In genomic region chr11:60787595-60787994, GRCm38 (mm10) we compare ENCODE assay signal across 15 mouse cellular contexts. TPM values are rescaled to one million over a fixed set of nuclear protein-coding genes. Genes with fewer than 3 reads are reported as not detected.
DNase-seq lines count a peak whose midpoint lies in the region; ATAC-seq and TF ChIP-seq lines count a peak whose summit lies in the region.
"Had no signal": no experiment of that assay in that cellular context is flagged by ENCODE, and none has a peak within 500 bp of the region (broad histone marks: within the 10 kb centered on the region; RNA-seq: fewer than 3 reads in every experiment).

No protein-coding gene starts in this region.

- H3K4me2 ChIP-seq in embryonic facial prominence, embryonic 13.5 days: no peak overlapping the region
- no peak overlapping the region for H3K4me2 ChIP-seq in lung, postnatal 0 days (replicated peaks; ENCODE audit: low read depth, low read length)
- H3K4me2 ChIP-seq: lung, embryonic 15.5 days; neural tube, embryonic 12.5 days; stomach, embryonic 15.5 days had no signal

- TF ChIP-seq CTCF in lung, postnatal 0 days (IDR thresholded peaks at IDR 0.05): no peak
- no peak for TF ChIP-seq CTCF in lung, adult 2 months (IDR thresholded peaks at IDR 0.05; ENCODE audit: insufficient read depth, low read length)

- no peak for ATAC-seq in embryonic facial prominence, embryonic 13.5 days (ENCODE audit: insufficient number of reproducible peaks, insufficient read depth, low FRiP score, low TSS enrichment, low read depth)
- ATAC-seq in lung, postnatal 0 days: peak; percentile 32; the same call in 1 of the 2 replicates

- 0 out of 2 replicates have a peak overlapping the region, but pooled peaks have one; percentile 40 for H3K9ac ChIP-seq in embryonic facial prominence, embryonic 13.5 days
- H3K9ac ChIP-seq in lung, postnatal 0 days (replicated peaks; ENCODE audit: low read depth): no peak overlapping the region
- H3K9ac ChIP-seq: lung, embryonic 15.5 days; neural tube, embryonic 12.5 days; stomach, embryonic 15.5 days had no signal

- no peak for TF ChIP-seq EP300 in lung, postnatal 0 days (IDR thresholded peaks at IDR 0.05)

- H3K27me3 ChIP-seq in embryonic facial prominence, embryonic 13.5 days: no peaks in the 10 kb centered on the region
- H3K27me3 ChIP-seq in embryonic facial prominence, embryonic 10.5 days (replicated peaks; ENCODE audit: low read depth, poor library complexity, severe bottlenecking): no peaks in the 10 kb centered on the region
- H3K27me3 ChIP-seq in lung, postnatal 0 days (replicated peaks; ENCODE audit: insufficient read depth, low read length): no peaks in the 10 kb centered on the region
- H3K27me3 ChIP-seq: lung, embryonic 15.5 days; neural tube, embryonic 12.5 days; stomach, embryonic 15.5 days had no signal

- DNase-seq in embryonic facial prominence, embryonic 10.5 days (ENCODE audit: low spot score): no peak
- DNase-seq in lung, postnatal 0 days (ENCODE audit: low spot score): no peak
- no peak for DNase-seq in lung, adult 2 months
- DNase-seq in heart, adult 9 months (ENCODE audit: low spot score in 2 of 2): peak; percentile 63 to 68
- peak; percentile 23 for DNase-seq in retina, postnatal 1 day
- no peak for DNase-seq in left cerebral cortex, adult 8-10 months (ENCODE audit: low spot score in 2 of 2)
- no peak for DNase-seq in kidney, postnatal 4 days
- DNase-seq: cerebellum, postnatal 14 days; kidney, postnatal 25 days; midbrain, embryonic 14.5 days; thymus, postnatal 25 days had no signal

- no peak overlapping the region for H3K4me3 ChIP-seq in embryonic facial prominence, embryonic 13.5 days
- H3K4me3 ChIP-seq in embryonic facial prominence, embryonic 10.5 days: no peak overlapping the region
- H3K4me3 ChIP-seq in lung, postnatal 0 days (ENCODE audit: low read depth, low read length): no peak overlapping the region
- no peak overlapping the region for H3K4me3 ChIP-seq in lung, adult 2 months (replicated peaks; ENCODE audit: extremely low read depth, low read depth, low read length)
- H3K4me3 ChIP-seq: lung, embryonic 15.5 days; neural tube, embryonic 12.5 days; stomach, embryonic 15.5 days had no signal

- no peaks in the 10 kb centered on the region; the same call in 1 of the 2 replicates for H3K4me1 ChIP-seq in embryonic facial prominence, embryonic 13.5 days
- H3K4me1 ChIP-seq in embryonic facial prominence, embryonic 10.5 days: no peaks in the 10 kb centered on the region
- peaks cover 2% of the 10 kb centered on the region; the same call in 1 of the 2 replicates for H3K4me1 ChIP-seq in lung, postnatal 0 days (ENCODE audit: insufficient read depth, low read depth, low read length)
- H3K4me1 ChIP-seq in lung, adult 2 months (ENCODE audit: control insufficient read depth, insufficient read depth, low read length): no peaks in the 10 kb centered on the region
- H3K4me1 ChIP-seq: lung, embryonic 15.5 days had no signal

- WGBS in embryonic facial prominence, embryonic 13.5 days: 65% methylated on average over 1 of the region's 1 CpGs
- 80% methylated on average over 1 of the region's 1 CpGs for WGBS in embryonic facial prominence, embryonic 10.5 days
- WGBS in lung, postnatal 0 days: 76% methylated on average over 1 of the region's 1 CpGs
- WGBS in lung, adult 2 months: 61% methylated on average over 1 of the region's 1 CpGs

- H3K36me3 ChIP-seq in embryonic facial prominence, embryonic 13.5 days: peaks cover 90% of the 10 kb centered on the region
- H3K36me3 ChIP-seq in embryonic facial prominence, embryonic 10.5 days (replicated peaks): peaks cover 99% of the 10 kb centered on the region
- H3K36me3 ChIP-seq in lung, postnatal 0 days (ENCODE audit: insufficient read depth, low read length): peaks cover 36% of the 10 kb centered on the region

- no peak for TF ChIP-seq POLR2A in lung, adult 2 months (IDR thresholded peaks at IDR 0.05; ENCODE audit: borderline replicate concordance, extremely low read depth, low read depth, low read length)

- no peak overlapping the region for H3K27ac ChIP-seq in embryonic facial prominence, embryonic 13.5 days
- H3K27ac ChIP-seq in embryonic facial prominence, embryonic 10.5 days (replicated peaks): no peak overlapping the region
- H3K27ac ChIP-seq in lung, postnatal 0 days (ENCODE audit: low read length): no peak overlapping the region
- H3K27ac ChIP-seq: lung, embryonic 15.5 days; neural tube, embryonic 12.5 days; stomach, embryonic 15.5 days had no signal

- H3K9me3 ChIP-seq in embryonic facial prominence, embryonic 13.5 days: no peaks in the 10 kb centered on the region
- no peaks in the 10 kb centered on the region for H3K9me3 ChIP-seq in embryonic facial prominence, embryonic 10.5 days
- no peaks in the 10 kb centered on the region for H3K9me3 ChIP-seq in lung, postnatal 0 days (ENCODE audit: low read length)
- H3K9me3 ChIP-seq: lung, embryonic 15.5 days; neural tube, embryonic 12.5 days; stomach, embryonic 15.5 days had no signal

RNA-seq across cellular contexts. Expression of gene Smcr8, which starts 10.3 kb away (rescaled TPM):
- 6.2 and 6.4 TPM in 2 replicates for polyA plus RNA-seq in embryonic facial prominence, embryonic 13.5 days (2015; fragmentation: Nextera tagmentation; extraction: Ambion mirVana)
- polyA plus RNA-seq in embryonic facial prominence, embryonic 10.5 days (2016; fragmentation: Nextera tagmentation; extraction: Ambion mirVana): 8.8 and 9.0 TPM in 2 replicates
- 2.5 and 3.0 TPM in 2 replicates for polyA plus RNA-seq in lung, postnatal 0 days (2015; fragmentation: Nextera tagmentation; extraction: Ambion mirVana)
- polyA plus RNA-seq in lung, adult 2 months (2012; rRNA removed): 9.4 and 11.5 TPM in 2 replicates
- total RNA-seq in left cerebral cortex, adult 8-10 months (2022): 10 to 100 TPM; 31.7 to 35.9 (median 32.7) TPM

RNA-seq across cellular contexts. Expression of gene Top3a, which starts 10.4 kb away (rescaled TPM):
- polyA plus RNA-seq in embryonic facial prominence, embryonic 13.5 days (2015; fragmentation: Nextera tagmentation; extraction: Ambion mirVana): 19.9 and 23.0 TPM in 2 replicates
- polyA plus RNA-seq in embryonic facial prominence, embryonic 10.5 days (2016; fragmentation: Nextera tagmentation; extraction: Ambion mirVana): 27.3 and 28.1 TPM in 2 replicates
- polyA plus RNA-seq in lung, postnatal 0 days (2015; fragmentation: Nextera tagmentation; extraction: Ambion mirVana): 6.1 and 6.7 TPM in 2 replicates
- 6.1 and 6.9 TPM in 2 replicates for polyA plus RNA-seq in lung, adult 2 months (2012; rRNA removed)
- total RNA-seq in left cerebral cortex, adult 8-10 months (2022): 1 to 10 TPM; 5.4 to 7.2 (median 6.6) TPM

RNA-seq across cellular contexts. Expression of gene Shmt1, which starts 23.9 kb away (rescaled TPM):
- polyA plus RNA-seq in embryonic facial prominence, embryonic 13.5 days (2015; fragmentation: Nextera tagmentation; extraction: Ambion mirVana): 50.1 and 55.5 TPM in 2 replicates
- polyA plus RNA-seq in embryonic facial prominence, embryonic 10.5 days (2016; fragmentation: Nextera tagmentation; extraction: Ambion mirVana): 98.3 and 109 TPM in 2 replicates
- polyA plus RNA-seq in lung, postnatal 0 days (2015; fragmentation: Nextera tagmentation; extraction: Ambion mirVana): 14.4 and 18.4 TPM in 2 replicates
- polyA plus RNA-seq in lung, adult 2 months (2012; rRNA removed): 8.1 and 10.6 TPM in 2 replicates
- total RNA-seq in left cerebral cortex, adult 8-10 months (2022): 1 to 10 TPM; 4.0 to 7.1 (median 5.6) TPM

RNA-seq across cellular contexts. Expression of gene Dhrs7b, which starts 42.8 kb away (rescaled TPM):
- polyA plus RNA-seq in embryonic facial prominence, embryonic 13.5 days (2015; fragmentation: Nextera tagmentation; extraction: Ambion mirVana): 37.2 and 39.5 TPM in 2 replicates
- 30.0 and 30.5 TPM in 2 replicates for polyA plus RNA-seq in embryonic facial prominence, embryonic 10.5 days (2016; fragmentation: Nextera tagmentation; extraction: Ambion mirVana)
- 24.2 and 28.7 TPM in 2 replicates for polyA plus RNA-seq in lung, postnatal 0 days (2015; fragmentation: Nextera tagmentation; extraction: Ambion mirVana)
- 10.8 and 14.3 TPM in 2 replicates for polyA plus RNA-seq in lung, adult 2 months (2012; rRNA removed)
- 10 to 100 TPM; 27.6 to 30.0 (median 29.5) TPM for total RNA-seq in left cerebral cortex, adult 8-10 months (2022)

RNA-seq across cellular contexts. Expression of gene Mief2, which starts 59.4 kb away (rescaled TPM):
- 15.6 and 17.8 TPM in 2 replicates for polyA plus RNA-seq in embryonic facial prominence, embryonic 13.5 days (2015; fragmentation: Nextera tagmentation; extraction: Ambion mirVana)
- 14.4 and 15.6 TPM in 2 replicates for polyA plus RNA-seq in embryonic facial prominence, embryonic 10.5 days (2016; fragmentation: Nextera tagmentation; extraction: Ambion mirVana)
- polyA plus RNA-seq in lung, postnatal 0 days (2015; fragmentation: Nextera tagmentation; extraction: Ambion mirVana): 14.5 and 15.2 TPM in 2 replicates
- polyA plus RNA-seq in lung, adult 2 months (2012; rRNA removed): 22.3 and 25.4 TPM in 2 replicates
- total RNA-seq in left cerebral cortex, adult 8-10 months (2022): 10 to 100 TPM; 18.3 to 24.8 (median 19.8) TPM

Comparison
In these comparisons a context has a peak if more than half of its experiments do, and no peak if none do; other contexts are left out.
1. DNase-seq: peak in heart, adult 9 months (2 of 2) and retina, postnatal 1 day (single experiment); none in embryonic facial prominence, embryonic 10.5 days (single experiment), lung, postnatal 0 days (single experiment), lung, adult 2 months (single experiment), left cerebral cortex, adult 8-10 months (0 of 2) and kidney, postnatal 4 days (0 of 2).